Mouse (Mus musculus) B cell, adult (primary cell): ENCODE results near the gene Adra2c. TPM values are rescaled to one million over a fixed set of nuclear protein-coding genes. Genes with fewer than 3 reads are reported as not detected.

ENCODE experiments used
- total RNA-seq: library from RNA; stranded (reverse); gene quantifications from 4 replicates; pipeline ENCODE4 v1.2.4, GENCODE M21; 2023; ENCODE audit not compliant: inconsistent age

The Adra2c gene
- total RNA-seq: not detected in 4 replicates

DNA sequence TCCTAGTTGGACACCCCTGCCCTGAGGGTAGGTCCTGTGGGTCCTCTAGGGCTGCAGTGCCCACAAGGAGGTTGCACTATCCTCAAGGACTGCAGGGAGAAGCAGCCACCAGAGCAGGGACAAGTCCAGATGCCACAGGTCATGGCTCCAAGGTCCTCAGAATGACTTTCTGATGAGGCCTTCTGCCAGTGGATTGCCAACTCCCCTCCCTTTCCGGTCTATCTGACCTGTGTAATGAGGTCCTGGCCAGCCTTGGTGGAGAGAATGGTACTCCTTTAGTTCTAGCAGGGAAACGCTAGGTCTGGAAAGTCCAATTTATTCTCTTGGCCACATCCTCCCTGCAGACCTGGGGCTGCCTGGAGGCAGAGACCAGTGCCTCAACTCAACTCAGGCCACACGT lies at the start of gene Adra2c:
TSS of gene Adra2c (plus strand) at position 301 of the 400 bp plus-strand sequence.

Other genes with a start within 250 kb of the Adra2c start
- 0.48 to 0.72 TPM in 2 of 4 replicates, not detected in the others for gene Hgfac, start 236.8 kb upstream of the Adra2c start, total RNA-seq
- not detected in 4 replicates for gene Dok7, start 221.6 kb upstream of the Adra2c start, total RNA-seq
- 38.7 to 51.4 TPM (median 39.1 TPM) in 4 replicates for gene Lrpap1, start 172.6 kb upstream of the Adra2c start, total RNA-seq
- not detected in 4 replicates for gene Hmx1, start 110.8 kb downstream of the Adra2c start, total RNA-seq
- not detected in 4 replicates for gene Cpz, start 247.4 kb downstream of the Adra2c start, total RNA-seq